Mouse (Mus musculus): ENCODE data around the gene Wdfy2. TPM values are rescaled to one million over a fixed set of nuclear protein-coding genes. Genes with fewer than 3 reads are reported as not detected.

Wdfy2 gene
- polyA plus RNA-seq, 1 experiment from 2014 or later: 10.0 TPM

GRCm38 (mm10) chr14:62842976-62843375 lies 5.5 kb downstream of the Wdfy2 start:
- H3K4me3 ChIP-seq (ENCODE audit: low read depth, low read length): no peak overlapping the region
- H3K9ac ChIP-seq: no peak overlapping the region
- 54% methylated on average over 2 of the region's 2 CpGs for WGBS
- no peak overlapping the region for H3K4me2 ChIP-seq
- H3K27ac ChIP-seq (ENCODE audit: low read depth): no peak overlapping the region
- DNase-seq: no peak
- H3K4me1 ChIP-seq (ENCODE audit: insufficient read depth): peaks cover 16% of the 10 kb centered on the region
- TF ChIP-seq CTCF (IDR thresholded peaks at IDR 0.05; ENCODE audit: low read depth): no peak
- no peaks in the 10 kb centered on the region for H3K27me3 ChIP-seq (ENCODE audit: insufficient read depth, low read length)
- H3K9me3 ChIP-seq (ENCODE audit: low read depth, low read length): no peaks in the 10 kb centered on the region
- H3K36me3 ChIP-seq (ENCODE audit: insufficient read depth): no peaks in the 10 kb centered on the region
- ATAC-seq (ENCODE audit: insufficient read depth): no peak

DNA sequence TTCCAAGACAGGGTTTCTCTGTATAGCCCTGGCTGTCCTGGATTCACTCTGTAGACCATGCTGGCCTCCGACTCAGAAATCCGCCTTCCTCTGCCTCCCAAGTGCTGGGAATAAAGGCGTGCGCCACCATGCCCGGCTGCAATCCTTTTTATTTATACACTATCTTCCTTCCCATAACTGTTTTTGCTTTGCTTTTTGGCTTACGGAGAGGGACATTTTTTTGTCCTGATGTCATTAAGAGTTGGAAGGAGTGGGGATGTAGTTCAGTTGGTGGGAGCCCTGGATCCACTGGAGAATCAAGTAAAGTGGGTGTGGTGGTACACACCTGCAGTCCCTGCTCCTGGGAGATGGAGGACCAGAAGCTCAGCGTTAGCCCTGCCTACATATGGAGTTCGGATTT lies 6.7 kb downstream of the Wdfy2 start:
- no peaks in the 10 kb centered on the region for H3K36me3 ChIP-seq (ENCODE audit: insufficient read depth)
- ATAC-seq (ENCODE audit: insufficient read depth) (no peak), DNase-seq (no peak)
- no peak overlapping the region for H3K4me3 ChIP-seq (ENCODE audit: low read depth, low read length)
- 65% methylated on average over 8 of the region's 8 CpGs for WGBS
- H3K27me3 ChIP-seq (ENCODE audit: insufficient read depth, low read length): no peaks in the 10 kb centered on the region
- no peak for TF ChIP-seq CTCF (IDR thresholded peaks at IDR 0.05; ENCODE audit: low read depth)
- peak overlapping the region; percentile 48; the same call in 1 of the 2 replicates for H3K27ac ChIP-seq (ENCODE audit: low read depth)
- peaks cover 8% of the 10 kb centered on the region; the same call in 1 of the 2 replicates for H3K9me3 ChIP-seq (ENCODE audit: low read depth, low read length)
- no peak overlapping the region for H3K4me2 ChIP-seq
- no peak overlapping the region for H3K9ac ChIP-seq
- H3K4me1 ChIP-seq (ENCODE audit: insufficient read depth): peaks cover 16% of the 10 kb centered on the region

GRCm38 (mm10) chr14:62845011-62845840 lies 7.7 kb downstream of the Wdfy2 start:
- peak; percentile 17; the same call in 1 of the 2 replicates for ATAC-seq (ENCODE audit: insufficient read depth)
- no peaks in the 10 kb centered on the region for H3K27me3 ChIP-seq (ENCODE audit: insufficient read depth, low read length)
- peaks cover 16% of the 10 kb centered on the region for H3K4me1 ChIP-seq (ENCODE audit: insufficient read depth)
- no peak overlapping the region for H3K9ac ChIP-seq
- TF ChIP-seq CTCF (IDR thresholded peaks at IDR 0.05; ENCODE audit: low read depth): no peak
- 49% methylated on average over 8 of the region's 8 CpGs for WGBS
- H3K4me3 ChIP-seq (ENCODE audit: low read depth, low read length): no peak overlapping the region
- peak overlapping the region; percentile 22; the same call in 1 of the 2 replicates for H3K4me2 ChIP-seq
- no peaks in the 10 kb centered on the region for H3K36me3 ChIP-seq (ENCODE audit: insufficient read depth)
- H3K27ac ChIP-seq (ENCODE audit: low read depth): peak overlapping the region; percentile 48; the same call in 1 of the 2 replicates
- DNase-seq: peak; percentile 52
- H3K9me3 ChIP-seq (ENCODE audit: low read depth, low read length): peaks cover 8% of the 10 kb centered on the region; the same call in 1 of the 2 replicates

DNA sequence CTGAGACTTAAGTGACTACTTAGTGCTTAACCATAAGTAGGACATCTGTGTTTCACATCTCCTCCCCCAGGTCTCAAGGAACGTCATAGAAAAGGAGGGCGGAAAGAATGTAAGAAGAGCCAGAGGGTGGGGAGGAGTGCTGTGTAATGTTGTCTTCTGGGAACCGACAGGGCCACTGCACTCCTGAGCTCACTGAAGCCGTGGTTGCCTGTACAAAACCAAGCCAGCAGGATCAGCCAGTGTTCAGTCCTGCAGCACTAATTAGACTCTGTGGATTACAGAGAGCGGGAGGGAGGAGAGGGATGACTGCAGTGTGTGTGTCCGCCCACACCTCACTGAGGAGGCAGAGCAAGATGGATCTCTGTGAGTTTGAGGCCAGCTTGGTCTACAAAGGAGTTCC lies 13.5 kb downstream of the Wdfy2 start:
- H3K27me3 ChIP-seq (ENCODE audit: insufficient read depth, low read length): no peaks in the 10 kb centered on the region
- no peak overlapping the region for H3K9ac ChIP-seq
- no peak for TF ChIP-seq CTCF (IDR thresholded peaks at IDR 0.05; ENCODE audit: low read depth)
- ATAC-seq (ENCODE audit: insufficient read depth): no peak
- no peaks in the 10 kb centered on the region for H3K36me3 ChIP-seq (ENCODE audit: insufficient read depth)
- DNase-seq: no peak
- 53% methylated on average over 6 of the region's 6 CpGs for WGBS
- no peaks in the 10 kb centered on the region for H3K4me1 ChIP-seq (ENCODE audit: insufficient read depth)
- no peak overlapping the region for H3K27ac ChIP-seq (ENCODE audit: low read depth)
- no peak overlapping the region for H3K4me2 ChIP-seq
- peaks cover 8% of the 10 kb centered on the region; the same call in 1 of the 2 replicates for H3K9me3 ChIP-seq (ENCODE audit: low read depth, low read length)
- H3K4me3 ChIP-seq (ENCODE audit: low read depth, low read length): no peak overlapping the region

- Histone ChIP-seq H3K4me3 (ENCODE audit: low read depth, low read length) (no peak overlapping the region), H3K9ac (no peak overlapping the region), H3K36me3 (ENCODE audit: insufficient read depth) (no peaks in the 10 kb centered on the region), H3K27ac (ENCODE audit: low read depth) (no peak overlapping the region), H3K9me3 (ENCODE audit: low read depth, low read length) (peaks cover 8% of the 10 kb centered on the region; the same call in 1 of the 2 replicates), H3K4me1 (ENCODE audit: insufficient read depth) (no peaks in the 10 kb centered on the region), H3K27me3 (ENCODE audit: insufficient read depth, low read length) (no peaks in the 10 kb centered on the region), H3K4me2 (no peak overlapping the region)
- 51% methylated on average over 3 of the region's 3 CpGs for WGBS
- TF ChIP-seq CTCF (IDR thresholded peaks at IDR 0.05; ENCODE audit: low read depth): no peak
- no peak for DNase-seq
- no peak for ATAC-seq (ENCODE audit: insufficient read depth)
Measured at GRCm38 (mm10) chr14:62852840-62853239, 15.4 kb downstream of the Wdfy2 start.

DNA sequence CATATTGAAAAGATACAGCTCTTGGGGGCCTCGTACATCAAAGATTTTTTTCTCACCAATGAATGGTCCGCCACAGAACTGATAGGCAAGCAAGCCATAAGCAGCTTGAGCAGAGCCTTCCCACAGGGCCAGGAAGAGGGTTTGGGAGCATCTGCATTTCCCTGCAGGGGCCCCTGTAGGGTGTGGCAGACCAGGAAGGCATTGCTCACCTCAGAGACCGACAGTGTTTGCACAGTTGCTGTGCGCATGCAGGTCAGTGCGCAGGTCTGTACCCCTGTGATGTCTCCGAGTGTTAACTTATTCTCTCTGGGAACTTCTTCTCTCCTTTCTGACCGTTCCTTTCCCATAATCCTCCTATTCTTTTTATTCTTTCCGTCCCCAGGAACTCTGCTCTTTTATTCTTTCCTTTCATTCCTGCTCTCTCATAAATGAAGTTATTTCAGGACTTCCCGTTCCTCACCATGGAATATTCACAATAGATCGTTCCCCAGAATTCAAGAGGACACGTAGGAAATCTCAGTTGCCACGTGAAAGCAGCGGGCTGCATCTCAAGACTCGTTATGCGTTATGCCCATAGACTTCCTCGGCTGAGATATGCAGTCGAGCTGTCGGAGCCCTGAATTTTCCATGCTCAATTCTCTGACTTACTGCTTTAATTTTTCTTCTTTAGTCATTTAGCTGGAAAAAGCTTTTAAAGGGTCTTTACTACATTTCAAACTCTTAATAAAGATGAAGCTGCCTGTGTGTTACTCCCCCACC lies 17.8 kb downstream of the Wdfy2 start:
- no peaks in the 10 kb centered on the region for H3K9me3 ChIP-seq (ENCODE audit: low read depth, low read length)
- H3K27ac ChIP-seq (ENCODE audit: low read depth): no peak overlapping the region; the same call in 1 of the 2 replicates
- no peak overlapping the region for H3K4me3 ChIP-seq (ENCODE audit: low read depth, low read length)
- DNase-seq (no peak), ATAC-seq (ENCODE audit: insufficient read depth) (no peak)
- no peak for TF ChIP-seq CTCF (IDR thresholded peaks at IDR 0.05; ENCODE audit: low read depth)
- no peaks in the 10 kb centered on the region for H3K36me3 ChIP-seq (ENCODE audit: insufficient read depth)
- no peaks in the 10 kb centered on the region for H3K4me1 ChIP-seq (ENCODE audit: insufficient read depth)
- no peak overlapping the region for H3K4me2 ChIP-seq
- no peak overlapping the region for H3K9ac ChIP-seq
- no peaks in the 10 kb centered on the region for H3K27me3 ChIP-seq (ENCODE audit: insufficient read depth, low read length)
- WGBS: 73% methylated on average over 18 of the region's 18 CpGs

- WGBS: 53% methylated on average over 3 of the region's 3 CpGs
- no peak overlapping the region for H3K4me2 ChIP-seq
- DNase-seq: no peak
Measured at GRCm38 (mm10) chr14:62855863-62856262, 18.4 kb downstream of the Wdfy2 start.

More at GRCm38 (mm10) chr14:62855863-62856262, 18.4 kb downstream of the Wdfy2 start:
- Histone ChIP-seq H3K36me3 (ENCODE audit: insufficient read depth) (no peaks in the 10 kb centered on the region), H3K27ac (ENCODE audit: low read depth) (no peak overlapping the region), H3K4me1 (ENCODE audit: insufficient read depth) (no peaks in the 10 kb centered on the region), H3K27me3 (ENCODE audit: insufficient read depth, low read length) (no peaks in the 10 kb centered on the region), H3K9ac (no peak overlapping the region), H3K4me3 (ENCODE audit: low read depth, low read length) (no peak overlapping the region), H3K9me3 (ENCODE audit: low read depth, low read length) (no peaks in the 10 kb centered on the region)
- TF ChIP-seq CTCF (IDR thresholded peaks at IDR 0.05; ENCODE audit: low read depth): no peak
- ATAC-seq (ENCODE audit: insufficient read depth): no peak
